Mouse (Mus musculus): ENCODE measurements at regions not wholly inside any gene's neighbourhood (a gene's known extent, or its start where the extent isn't known, plus 50 kb on each side); places are given as distances from the start of the nearest gene placed in this dataset.

DNA sequence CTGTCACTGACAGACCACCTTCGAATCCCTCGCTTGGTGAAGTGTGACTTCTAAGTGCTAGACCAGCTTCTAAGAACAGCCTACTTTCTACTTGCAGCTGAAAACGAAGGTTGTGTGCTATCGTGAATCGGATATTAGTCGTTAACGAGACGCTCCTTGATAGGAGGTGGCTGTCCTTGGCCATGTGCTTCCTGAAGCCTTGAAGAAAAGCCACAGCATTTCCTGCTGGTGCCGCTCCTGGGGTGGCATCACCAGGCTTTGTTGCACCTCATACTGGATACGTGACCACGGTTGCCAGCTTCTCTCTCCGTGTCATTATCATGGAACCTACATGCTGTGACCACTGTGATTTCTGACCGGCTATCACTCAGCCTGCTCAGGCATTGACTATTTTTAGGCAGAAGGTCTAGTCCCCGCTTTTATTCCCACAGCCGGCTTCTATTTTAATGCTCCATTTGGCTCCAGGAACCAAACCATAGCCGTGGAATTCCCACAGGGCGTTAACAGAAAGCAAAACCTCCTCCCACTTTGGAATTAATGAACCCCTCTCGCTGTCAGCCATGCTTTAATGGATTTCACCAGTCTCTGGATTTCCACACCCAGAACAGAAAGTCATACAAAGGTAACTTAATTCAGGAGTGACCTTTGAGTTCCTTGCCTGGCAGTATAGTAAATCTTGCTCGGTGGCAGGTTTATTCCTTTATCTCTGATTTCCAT, 325.6 kb downstream of the Efnb2 start:
- WGBS: 58% methylated on average over 19 of the region's 19 CpGs
- H3K9me3 ChIP-seq (ENCODE audit: control insufficient read depth, low read length): no peaks in the 10 kb centered on the region
- H3K4me1 ChIP-seq (ENCODE audit: control insufficient read depth, insufficient read depth, low read length): peaks cover 12% of the 10 kb centered on the region
- no peak overlapping the region for H3K4me3 ChIP-seq (replicated peaks; ENCODE audit: low read length)
- ATAC-seq (ENCODE audit: low FRiP score, low read depth): no peak
- H3K27me3 ChIP-seq (ENCODE audit: control insufficient read depth, insufficient read depth, low read length): no peaks in the 10 kb centered on the region
- DNase-seq (ENCODE audit: low spot score): no peak
- TF ChIP-seq POLR2A (IDR thresholded peaks at IDR 0.05; ENCODE audit: borderline replicate concordance, extremely low read depth, insufficient read depth, insufficient read length): no peak
- H3K9ac ChIP-seq (ENCODE audit: low read depth, low read length, severe bottlenecking): no peak overlapping the region
- no peak overlapping the region for H3K27ac ChIP-seq (replicated peaks; ENCODE audit: low read depth, low read length)
- H3K4me2 ChIP-seq (replicated peaks; ENCODE audit: low read depth, low read length, severe bottlenecking): no peak overlapping the region
- H3K36me3 ChIP-seq (ENCODE audit: control insufficient read depth, insufficient read depth, low read length): no peaks in the 10 kb centered on the region

- Histone ChIP-seq H3K9me3 (ENCODE audit: control insufficient read depth, low read length) (no peaks in the 10 kb centered on the region), H3K4me3 (replicated peaks; ENCODE audit: low read length) (no peak overlapping the region), H3K9ac (ENCODE audit: low read depth, low read length, severe bottlenecking) (no peak overlapping the region), H3K36me3 (ENCODE audit: control insufficient read depth, insufficient read depth, low read length) (no peaks in the 10 kb centered on the region), H3K27me3 (ENCODE audit: control insufficient read depth, insufficient read depth, low read length) (no peaks in the 10 kb centered on the region), H3K4me1 (ENCODE audit: control insufficient read depth, insufficient read depth, low read length) (peaks cover 12% of the 10 kb centered on the region), H3K27ac (replicated peaks; ENCODE audit: low read depth, low read length) (no peak overlapping the region), H3K4me2 (replicated peaks; ENCODE audit: low read depth, low read length, severe bottlenecking) (no peak overlapping the region)
- no peak for TF ChIP-seq POLR2A (IDR thresholded peaks at IDR 0.05; ENCODE audit: borderline replicate concordance, extremely low read depth, insufficient read depth, insufficient read length)
- DNase-seq (ENCODE audit: low spot score): no peak
- no peak for ATAC-seq (ENCODE audit: low FRiP score, low read depth)
- WGBS: 70% methylated on average over 7 of the region's 7 CpGs
These were observed 326.5 kb downstream of the Efnb2 start for GRCm38 (mm10) chr8:8334515-8334914.

DNA sequence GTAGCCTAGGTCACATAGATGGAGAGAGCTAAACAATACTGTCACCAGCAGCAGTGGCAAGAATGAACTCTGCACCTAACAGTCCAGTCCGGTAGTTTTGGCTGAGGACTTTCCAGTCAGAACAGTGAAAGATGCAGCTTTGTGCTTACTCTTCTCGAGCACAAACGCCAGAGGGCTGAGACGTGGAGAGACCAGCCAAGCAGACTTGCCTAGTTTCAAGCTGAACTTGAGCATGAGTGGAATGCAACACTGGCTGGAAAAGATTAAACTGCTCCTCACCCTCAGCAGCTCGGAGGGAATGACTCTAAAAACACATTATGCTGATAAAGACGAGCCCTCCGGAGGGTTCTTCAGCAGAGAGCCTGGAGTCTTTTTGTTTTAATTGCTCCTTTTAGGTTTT, 329.8 kb downstream of the Efnb2 start:
- no peak for ATAC-seq (ENCODE audit: low FRiP score, low read depth)

GRCm38 (mm10) chr8:8328010-8328666, 332.9 kb downstream of the Efnb2 start:
- peak; percentile 52 for DNase-seq (ENCODE audit: low spot score)
- ATAC-seq (ENCODE audit: low FRiP score, low read depth): peak; percentile 41; the same call in 1 of the 2 replicates
- Histone ChIP-seq H3K36me3 (ENCODE audit: control insufficient read depth, insufficient read depth, low read length) (no peaks in the 10 kb centered on the region), H3K27me3 (ENCODE audit: control insufficient read depth, insufficient read depth, low read length) (no peaks in the 10 kb centered on the region), H3K4me2 (replicated peaks; ENCODE audit: low read depth, low read length, severe bottlenecking) (no peak overlapping the region), H3K27ac (replicated peaks; ENCODE audit: low read depth, low read length) (no peak overlapping the region), H3K9me3 (ENCODE audit: control insufficient read depth, low read length) (no peaks in the 10 kb centered on the region), H3K4me3 (replicated peaks; ENCODE audit: low read length) (no peak overlapping the region), H3K4me1 (ENCODE audit: control insufficient read depth, insufficient read depth, low read length) (peaks cover 13% of the 10 kb centered on the region; the same call in 1 of the 2 replicates), H3K9ac (ENCODE audit: low read depth, low read length, severe bottlenecking) (no peak overlapping the region)
- WGBS: 13% methylated on average over 7 of the region's 7 CpGs
- TF ChIP-seq POLR2A (IDR thresholded peaks at IDR 0.05; ENCODE audit: borderline replicate concordance, extremely low read depth, insufficient read depth, insufficient read length): no peak

More for the DNA sequence above, 329.8 kb downstream of the Efnb2 start:
- H3K9me3 ChIP-seq (ENCODE audit: control insufficient read depth, low read length): no peaks in the 10 kb centered on the region
- TF ChIP-seq POLR2A (IDR thresholded peaks at IDR 0.05; ENCODE audit: borderline replicate concordance, extremely low read depth, insufficient read depth, insufficient read length): no peak
- 44% methylated on average over 7 of the region's 7 CpGs for WGBS
- H3K27me3 ChIP-seq (ENCODE audit: control insufficient read depth, insufficient read depth, low read length): no peaks in the 10 kb centered on the region
- no peaks in the 10 kb centered on the region for H3K36me3 ChIP-seq (ENCODE audit: control insufficient read depth, insufficient read depth, low read length)
- no peak overlapping the region for H3K27ac ChIP-seq (replicated peaks; ENCODE audit: low read depth, low read length)
- H3K4me2 ChIP-seq (replicated peaks; ENCODE audit: low read depth, low read length, severe bottlenecking): no peak overlapping the region
- DNase-seq (ENCODE audit: low spot score): peak; percentile 56
- H3K4me1 ChIP-seq (ENCODE audit: control insufficient read depth, insufficient read depth, low read length): peaks cover 19% of the 10 kb centered on the region
- no peak overlapping the region for H3K4me3 ChIP-seq (replicated peaks; ENCODE audit: low read length)
- no peak overlapping the region for H3K9ac ChIP-seq (ENCODE audit: low read depth, low read length, severe bottlenecking)

DNA sequence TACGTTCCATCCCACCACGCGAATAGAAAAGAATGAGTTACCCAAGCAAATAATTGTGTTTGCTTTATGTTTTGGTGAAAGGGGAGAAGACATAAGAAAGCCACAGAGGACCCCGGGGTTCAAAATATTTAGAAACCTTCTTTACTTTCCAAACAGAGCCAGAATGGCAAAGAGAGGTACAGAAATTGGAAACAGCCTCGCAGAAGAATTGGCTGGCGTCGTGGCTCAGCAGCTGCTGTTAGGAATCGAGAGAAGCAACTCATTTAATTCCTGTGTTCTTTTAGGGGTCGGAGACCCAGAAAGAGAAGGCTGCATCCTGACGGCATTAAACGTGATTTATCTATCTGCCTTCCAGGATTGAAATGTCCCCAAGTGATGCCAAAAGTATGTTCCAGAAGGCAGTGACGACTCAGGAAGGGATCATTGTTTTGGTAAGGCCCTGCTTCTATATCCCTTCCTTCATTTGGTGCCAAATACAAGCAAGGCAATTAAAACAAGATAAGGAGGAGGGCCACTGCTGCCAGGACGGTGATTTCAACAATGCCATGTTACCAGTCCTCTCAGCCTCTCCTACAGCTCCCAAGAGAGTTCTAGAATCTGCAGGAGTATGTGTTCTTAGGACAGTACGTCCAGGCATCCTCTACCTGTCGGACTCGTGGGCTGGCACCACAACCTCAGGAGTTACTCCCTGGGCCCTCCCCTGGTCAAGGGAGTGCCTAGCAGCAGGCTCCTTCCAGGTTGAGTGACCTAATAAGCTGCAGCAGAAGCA, 334.8 kb downstream of the Efnb2 start:
- Histone ChIP-seq H3K27me3 (ENCODE audit: control insufficient read depth, insufficient read depth, low read length) (no peaks in the 10 kb centered on the region), H3K4me1 (ENCODE audit: control insufficient read depth, insufficient read depth, low read length) (peaks cover 12% of the 10 kb centered on the region; the same call in 1 of the 2 replicates), H3K4me3 (replicated peaks; ENCODE audit: low read length) (no peak overlapping the region), H3K36me3 (ENCODE audit: control insufficient read depth, insufficient read depth, low read length) (no peaks in the 10 kb centered on the region), H3K9ac (ENCODE audit: low read depth, low read length, severe bottlenecking) (no peak overlapping the region), H3K9me3 (ENCODE audit: control insufficient read depth, low read length) (no peaks in the 10 kb centered on the region), H3K4me2 (replicated peaks; ENCODE audit: low read depth, low read length, severe bottlenecking) (no peak overlapping the region), H3K27ac (replicated peaks; ENCODE audit: low read depth, low read length) (no peak overlapping the region)
- 57% methylated on average over 16 of the region's 16 CpGs for WGBS
- ATAC-seq (ENCODE audit: low FRiP score, low read depth) (no peak), DNase-seq (ENCODE audit: low spot score) (no peak)
- TF ChIP-seq POLR2A (IDR thresholded peaks at IDR 0.05; ENCODE audit: borderline replicate concordance, extremely low read depth, insufficient read depth, insufficient read length): no peak

Measured in limb, embryonic 14.5 days (tissue).